Mouse (Mus musculus) ES-E14 (cell line): ENCODE measurements at regions not wholly inside any gene's neighbourhood (a gene's known extent, or its start where the extent isn't known, plus 50 kb on each side); places are given as distances from the start of the nearest gene placed in this dataset.

Experiments used
- DNase-seq: peaks from one replicate; pipeline ENCODE4 v3.0.0-alpha.2; 2013; ENCODE audit warnings: low read depth, low spot score
- H3K27ac ChIP-seq: 2 replicates; pipeline ENCODE4 v1.5.1; 2012; ENCODE audit warnings: low read depth, mild to moderate bottlenecking, low read length, moderate library complexity, mixed read lengths; ENCODE audit not compliant: poor library complexity, insufficient read depth, severe bottlenecking
- H3K36me3 ChIP-seq: 2 replicates; pipeline ENCODE4 v1.6.1; 2012; ENCODE audit warnings: mild to moderate bottlenecking, low read length, moderate library complexity, mixed read lengths; ENCODE audit not compliant: control insufficient read depth, poor library complexity, insufficient read depth, severe bottlenecking
- H3K4me1 ChIP-seq, 2 experiments: fragments of 150-350 bp in 1 of 2; sonication (generic) in 1 of 2; 2 replicates each; pipeline ENCODE4 v1.6.1; 2012; ENCODE audit warnings: low read length in 2 of 2, mild to moderate bottlenecking in 1 of 2, mixed read lengths in 1 of 2; ENCODE audit not compliant: control insufficient read depth in 2 of 2, insufficient read depth in 2 of 2, poor library complexity in 1 of 2
- H3K4me3 ChIP-seq, 2 experiments: fragments of 150-350 bp in 1 of 2; sonication (generic) in 1 of 2; 2 replicates each; pipeline ENCODE4 v1.5.1; 2012; ENCODE audit warnings: low read length in 2 of 2, low read depth in 1 of 2, mild to moderate bottlenecking in 1 of 2, mixed read lengths in 1 of 2; ENCODE audit not compliant: insufficient read depth in 1 of 2, poor library complexity in 1 of 2, severe bottlenecking in 1 of 2
- H3K9ac ChIP-seq: 2 replicates; pipeline ENCODE4 v1.6.1; 2012; ENCODE audit warnings: low read depth, mild to moderate bottlenecking, low read length, mixed read lengths; ENCODE audit not compliant: poor library complexity, insufficient read depth, severe bottlenecking
- H3K9me3 ChIP-seq: fragments of 150-350 bp; sonication (generic); 2 replicates; pipeline ENCODE4 v1.6.1; 2012; ENCODE audit warnings: low read depth, mild to moderate bottlenecking, low read length; ENCODE audit not compliant: control insufficient read depth, insufficient read depth
- CHD2 ChIP-seq: IDR thresholded peaks from 2 replicates; pipeline ENCODE4 v1.6.1; 2014; ENCODE audit warnings: mild to moderate bottlenecking, low read depth, low read length, inconsistent platforms
- HCFC1 ChIP-seq: IDR thresholded peaks from 2 replicates; pipeline ENCODE4 v1.6.1; 2012; ENCODE audit warnings: low read length, inconsistent platforms, borderline replicate concordance; ENCODE audit not compliant: insufficient read depth
- MAFK ChIP-seq: IDR thresholded peaks from 2 replicates; pipeline ENCODE4 v1.6.1; 2014; ENCODE audit warnings: mild to moderate bottlenecking, low read depth, low read length, inconsistent platforms; ENCODE audit not compliant: insufficient read depth
- ZC3H11A ChIP-seq: IDR thresholded peaks from 2 replicates; pipeline ENCODE4 v1.6.1; 2012; ENCODE audit warnings: low read depth, mild to moderate bottlenecking, inconsistent platforms, low read length, borderline replicate concordance
- ZNF384 ChIP-seq: IDR thresholded peaks from 2 replicates; pipeline ENCODE4 v1.6.1; 2012; ENCODE audit warnings: low read depth, low read length, inconsistent platforms
- in situ Hi-C, 2 experiments: fragments of 600-800 bp; cut with MboI; formaldehyde crosslinking; loops; one replicate each; pipeline ENCODE4 v1.15.1; 2025; ENCODE audit warnings: low sequenced_read_pairs in 2 of 2, inconsistent platforms in 1 of 2; ENCODE audit not compliant: unreplicated experiment in 2 of 2

GRCm38 (mm10) chr11:111688186-111688860, 622.4 kb downstream of the Kcnj2 start:
- H3K9ac ChIP-seq: no peak overlapping the region
- H3K27ac ChIP-seq: no peak overlapping the region

GRCm38 (mm10) chr11:111689899-111690298, 623.9 kb downstream of the Kcnj2 start:
- Histone ChIP-seq H3K4me1 (no peaks in the 10 kb centered on the region), H3K9ac (no peak overlapping the region), H3K4me3 (no peak overlapping the region), H3K27ac (no peak overlapping the region), H3K36me3 (no peaks in the 10 kb centered on the region), H3K9me3 (no peaks in the 10 kb centered on the region)
- TF ChIP-seq HCFC1 (no peak), ZNF384 (no peak), ZC3H11A (no peak), CHD2 (no peak), MAFK (no peak)
- in situ Hi-C loops: no loop called here
- no peak for DNase-seq

More at GRCm38 (mm10) chr11:111688186-111688860, 622.4 kb downstream of the Kcnj2 start:
- DNase-seq: no peak
- Histone ChIP-seq H3K4me1 (no peaks in the 10 kb centered on the region), H3K36me3 (no peaks in the 10 kb centered on the region), H3K4me3 (no peak overlapping the region), H3K9me3 (no peaks in the 10 kb centered on the region)
- TF ChIP-seq ZC3H11A (no peak), MAFK (no peak), ZNF384 (no peak), CHD2 (no peak), HCFC1 (no peak)
- in situ Hi-C loops: no loop called here

GRCm38 (mm10) chr11:111691512-111691911, 625.5 kb downstream of the Kcnj2 start:
- in situ Hi-C loops: no loop called here
- Histone ChIP-seq H3K9ac (no peak overlapping the region), H3K4me1 (no peaks in the 10 kb centered on the region)

GRCm38 (mm10) chr11:111696668-111697067, 630.7 kb downstream of the Kcnj2 start:
- no peaks in the 10 kb centered on the region for H3K36me3 ChIP-seq
- TF ChIP-seq MAFK (no peak), ZC3H11A (no peak)
- H3K9ac ChIP-seq: no peak overlapping the region
- in situ Hi-C loops: no loop called here
- no peaks in the 10 kb centered on the region for H3K4me1 ChIP-seq
- no peak overlapping the region for H3K27ac ChIP-seq
- no peak overlapping the region for H3K4me3 ChIP-seq
- no peaks in the 10 kb centered on the region for H3K9me3 ChIP-seq
- DNase-seq: no peak

More at GRCm38 (mm10) chr11:111691512-111691911, 625.5 kb downstream of the Kcnj2 start:
- no peak overlapping the region for H3K4me3 ChIP-seq
- TF ChIP-seq ZNF384 (no peak), ZC3H11A (no peak), CHD2 (no peak), MAFK (no peak), HCFC1 (no peak)
- DNase-seq: no peak
- H3K27ac ChIP-seq: no peak overlapping the region
- H3K36me3 ChIP-seq: no peaks in the 10 kb centered on the region
- H3K9me3 ChIP-seq: no peaks in the 10 kb centered on the region

- in situ Hi-C loops: no loop called here
- Histone ChIP-seq H3K36me3 (no peaks in the 10 kb centered on the region), H3K4me1 (no peaks in the 10 kb centered on the region), H3K4me3 (no peak overlapping the region), H3K9me3 (no peaks in the 10 kb centered on the region), H3K27ac (no peak overlapping the region), H3K9ac (no peak overlapping the region)
- TF ChIP-seq ZNF384: no peak
- no peak for TF ChIP-seq HCFC1
- no peak for TF ChIP-seq CHD2
- no peak for TF ChIP-seq MAFK
- TF ChIP-seq ZC3H11A: no peak
- no peak for DNase-seq
Observed at GRCm38 (mm10) chr11:111699862-111700261, 633.9 kb downstream of the Kcnj2 start.
